Mouse (Mus musculus): Measurements from ENCODE around the gene Mrps24. TPM values are rescaled to one million over a fixed set of nuclear protein-coding genes. Genes with fewer than 3 reads are reported as not detected.

The Mrps24 gene
- polyA plus RNA-seq, 1 experiment from 2014 or later, result 162 TPM

DNA sequence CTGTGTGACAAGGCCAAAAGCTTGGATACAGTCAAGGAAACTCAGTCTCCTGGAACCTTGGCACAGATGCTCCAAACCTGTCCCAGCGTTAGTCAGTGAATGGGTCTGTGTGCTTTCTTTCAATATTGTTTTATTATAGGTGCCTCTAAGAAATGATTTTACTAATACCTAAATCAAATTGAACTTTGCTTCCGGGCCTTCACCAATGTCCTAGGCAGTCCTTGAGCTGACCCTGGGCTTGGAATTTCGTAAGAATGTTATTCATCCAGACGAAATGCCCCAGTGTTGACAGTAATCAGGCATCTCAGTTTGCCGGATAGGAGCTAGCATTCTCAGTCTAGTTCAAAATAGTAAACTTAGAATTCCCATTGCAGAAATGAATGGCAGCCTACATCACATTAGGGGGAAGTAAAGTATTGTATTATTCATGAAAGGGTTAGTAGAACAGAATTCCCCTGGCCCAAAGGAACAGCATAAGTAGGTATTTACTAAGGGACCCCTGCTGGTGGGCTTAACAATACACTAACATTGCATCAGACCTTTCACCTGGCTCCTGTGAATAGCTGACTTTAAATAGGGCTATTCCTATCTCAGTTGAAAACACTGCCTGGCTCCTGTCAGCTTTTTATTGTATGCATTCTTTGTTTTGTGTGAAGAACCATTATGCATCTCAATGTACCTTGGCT lies 13.1 kb downstream of the Mrps24 start:
- Histone ChIP-seq H3K36me3 (peaks cover 20% of the 10 kb centered on the region), H3K4me1 (peaks cover 15% of the 10 kb centered on the region), H3K9ac (no peak overlapping the region), H3K9me3 (replicated peaks) (no peaks in the 10 kb centered on the region), H3K27ac (no peak overlapping the region), H3K27me3 (no peaks in the 10 kb centered on the region), H3K4me3 (no peak overlapping the region), H3K4me2 (replicated peaks) (no peak overlapping the region)
- ATAC-seq (ENCODE audit: low FRiP score), result no peak
- WGBS, result 79% methylated on average over 5 of the region's 5 CpGs

DNA sequence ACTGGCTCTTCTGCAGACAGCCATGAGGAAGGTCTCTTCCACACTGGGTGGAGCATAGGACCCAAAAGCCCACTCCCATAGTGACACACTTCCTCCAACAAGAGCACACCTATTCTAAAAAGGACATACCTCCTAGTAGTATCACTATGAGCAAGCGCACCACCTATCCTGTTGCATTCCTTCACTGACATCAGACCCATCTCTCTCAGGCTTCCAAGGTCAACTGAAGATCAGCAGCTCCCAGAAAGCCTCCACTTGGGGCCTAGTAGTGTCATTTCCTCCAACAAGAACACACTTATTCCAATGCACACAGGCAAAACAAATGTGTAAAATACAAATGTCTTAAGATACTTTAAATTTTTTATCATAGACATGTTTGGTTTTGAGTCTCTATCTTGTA lies 13.7 kb downstream of the Mrps24 start:
- no peak for ATAC-seq (ENCODE audit: low FRiP score)

DNA sequence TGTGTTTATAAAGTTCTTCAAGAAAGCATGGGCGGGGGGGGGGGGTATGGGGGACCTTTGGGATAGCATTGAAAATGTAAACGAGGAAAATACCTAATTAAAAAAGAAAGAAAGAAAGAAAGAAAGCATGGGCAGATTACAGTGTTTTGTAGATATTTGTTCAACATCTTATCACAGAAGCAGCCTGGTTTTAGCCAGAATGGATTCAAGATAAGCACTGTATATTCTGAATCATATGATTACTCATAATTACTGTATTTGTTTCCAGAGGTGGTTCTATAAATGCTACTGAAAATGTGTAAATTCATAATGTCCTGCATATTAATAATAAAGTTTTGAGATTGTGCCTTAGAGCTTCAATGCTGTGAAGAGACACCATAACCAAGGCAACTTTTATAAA lies 14.2 kb downstream of the Mrps24 start:
- no peak for ATAC-seq (ENCODE audit: low FRiP score)

More for the DNA sequence above, 13.7 kb downstream of the Mrps24 start:
- 97% methylated on average over 1 of the region's 1 CpGs for WGBS
- Histone ChIP-seq H3K36me3 (peaks cover 20% of the 10 kb centered on the region), H3K27me3 (no peaks in the 10 kb centered on the region), H3K9me3 (replicated peaks) (no peaks in the 10 kb centered on the region), H3K4me3 (no peak overlapping the region), H3K9ac (no peak overlapping the region), H3K4me2 (replicated peaks) (no peak overlapping the region), H3K4me1 (peaks cover 14% of the 10 kb centered on the region), H3K27ac (no peak overlapping the region)

DNA sequence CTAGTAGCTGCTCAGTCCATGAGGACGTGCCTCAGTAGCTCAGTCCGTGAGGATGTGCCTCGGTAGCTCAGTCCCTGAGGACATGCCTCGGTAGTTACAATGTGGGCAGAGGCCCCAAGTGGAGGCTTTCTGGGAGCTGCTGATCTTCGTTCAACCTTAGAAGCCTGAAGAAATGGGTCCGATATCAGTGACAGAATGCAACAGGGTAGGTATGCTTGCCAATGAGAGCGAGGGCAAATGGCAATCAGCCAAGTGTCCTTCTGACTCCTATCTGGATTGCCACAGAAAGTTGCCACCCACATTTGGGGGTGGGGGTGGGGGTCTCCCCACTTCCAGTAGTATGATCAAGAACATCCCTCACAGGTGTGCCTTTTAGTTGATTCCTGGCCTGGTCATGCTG lies 14.7 kb downstream of the Mrps24 start:
- no peak for ATAC-seq (ENCODE audit: low FRiP score)
- Histone ChIP-seq H3K9ac (no peak overlapping the region), H3K36me3 (peaks cover 20% of the 10 kb centered on the region), H3K27me3 (no peaks in the 10 kb centered on the region), H3K4me2 (replicated peaks) (no peak overlapping the region), H3K4me1 (peaks cover 4% of the 10 kb centered on the region), H3K27ac (no peak overlapping the region), H3K4me3 (no peak overlapping the region), H3K9me3 (replicated peaks) (no peaks in the 10 kb centered on the region)
- 95% methylated on average over 7 of the region's 7 CpGs for WGBS

More for the DNA sequence above, 14.2 kb downstream of the Mrps24 start:
- no peak overlapping the region for H3K4me3 ChIP-seq
- H3K36me3 ChIP-seq, result peaks cover 20% of the 10 kb centered on the region
- H3K27ac ChIP-seq, result no peak overlapping the region
- WGBS, result 73% methylated on average over 2 of the region's 2 CpGs
- peaks cover 8% of the 10 kb centered on the region for H3K4me1 ChIP-seq
- no peaks in the 10 kb centered on the region for H3K27me3 ChIP-seq
- H3K9ac ChIP-seq, result no peak overlapping the region
- no peaks in the 10 kb centered on the region for H3K9me3 ChIP-seq (replicated peaks)
- H3K4me2 ChIP-seq (replicated peaks), result no peak overlapping the region

DNA sequence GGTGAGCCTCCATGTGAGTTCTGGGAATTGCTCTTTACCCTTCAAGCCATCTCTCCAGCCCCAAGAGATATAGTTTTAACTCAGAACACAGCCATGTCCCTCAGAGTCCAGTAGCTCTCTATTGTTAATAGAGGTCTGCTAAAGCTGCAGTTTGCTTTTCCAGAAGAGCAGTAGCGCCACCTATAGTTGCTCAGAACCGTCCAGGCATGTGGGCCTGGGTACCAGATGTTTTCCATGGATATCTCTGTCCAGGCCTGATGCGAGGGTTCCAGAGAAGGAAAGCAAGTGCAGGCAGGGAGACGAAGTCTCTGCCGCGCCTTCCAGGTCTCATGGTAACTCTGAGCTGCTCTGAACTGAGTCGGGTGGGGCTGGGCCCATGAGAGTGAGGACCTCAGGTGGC lies 23.7 kb downstream of the Mrps24 start:
- ATAC-seq (ENCODE audit: low FRiP score), result no peak
- 36% methylated on average over 7 of the region's 7 CpGs for WGBS
- Histone ChIP-seq H3K9me3 (replicated peaks) (0 out of 2 replicates have a peak, but pooled peaks cover 7% of the 10 kb centered on the region), H3K27me3 (no peaks in the 10 kb centered on the region), H3K27ac (no peak overlapping the region), H3K4me1 (no peaks in the 10 kb centered on the region), H3K36me3 (no peaks in the 10 kb centered on the region), H3K4me3 (no peak overlapping the region), H3K9ac (no peak overlapping the region), H3K4me2 (replicated peaks) (no peak overlapping the region)

DNA sequence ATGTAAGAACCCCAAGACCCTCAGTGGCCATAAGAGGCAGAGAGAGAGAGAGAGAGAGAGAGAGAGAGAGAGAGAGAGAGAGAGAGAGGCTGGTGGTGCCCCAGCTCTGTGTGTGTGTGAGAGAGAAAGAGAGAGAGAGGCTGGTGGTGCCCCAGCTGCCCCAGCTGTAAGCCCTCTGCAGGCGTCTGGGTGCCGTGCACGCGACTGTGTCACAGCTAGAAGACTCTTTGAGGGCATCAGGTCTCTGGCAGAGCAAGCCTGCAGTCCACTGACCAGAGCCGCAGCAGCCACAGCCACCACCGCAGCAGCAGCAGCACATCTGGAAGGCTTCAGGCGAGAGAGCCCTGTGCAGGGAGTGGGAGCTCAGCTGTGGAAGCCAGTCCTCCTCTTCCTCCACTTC lies 31.2 kb downstream of the Mrps24 start:
- Histone ChIP-seq H3K4me2 (replicated peaks) (no peak overlapping the region), H3K9ac (no peak overlapping the region), H3K27me3 (no peaks in the 10 kb centered on the region), H3K36me3 (no peaks in the 10 kb centered on the region), H3K4me1 (no peaks in the 10 kb centered on the region), H3K4me3 (no peak overlapping the region), H3K9me3 (replicated peaks) (no peaks in the 10 kb centered on the region), H3K27ac (no peak overlapping the region)
- 33% methylated on average over 7 of the region's 7 CpGs for WGBS
- no peak for ATAC-seq (ENCODE audit: low FRiP score)

DNA sequence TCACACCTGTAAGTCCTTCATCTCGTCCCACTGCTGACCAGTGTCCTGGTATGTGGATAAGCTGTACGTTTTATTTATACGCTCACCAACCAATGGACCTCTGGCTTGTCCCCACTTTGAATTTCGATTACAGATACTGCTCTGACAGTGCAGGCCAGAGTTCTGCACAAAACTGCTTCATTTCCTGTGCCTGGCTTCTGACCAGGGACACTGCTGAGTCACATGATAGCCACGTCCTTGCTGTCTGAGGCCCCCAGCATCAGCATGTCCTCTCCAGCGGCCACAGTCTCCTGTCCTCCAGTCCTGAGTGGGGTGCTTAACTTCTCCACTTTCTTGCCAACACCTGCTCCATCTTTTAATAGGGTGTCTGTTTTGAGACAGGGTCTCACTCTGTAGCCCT lies 32.9 kb downstream of the Mrps24 start:
- Histone ChIP-seq H3K9ac (no peak overlapping the region), H3K9me3 (replicated peaks) (no peaks in the 10 kb centered on the region), H3K4me1 (no peaks in the 10 kb centered on the region), H3K36me3 (no peaks in the 10 kb centered on the region), H3K4me3 (no peak overlapping the region), H3K27me3 (no peaks in the 10 kb centered on the region), H3K4me2 (replicated peaks) (no peak overlapping the region), H3K27ac (no peak overlapping the region)
- 73% methylated on average over 6 of the region's 6 CpGs for WGBS
- ATAC-seq (ENCODE audit: low FRiP score), result no peak

Other genes with a start within 250 kb of the Mrps24 start
- gene Xbp1, start 195.0 kb downstream of the Mrps24 start, polyA plus RNA-seq (2016; fragmentation: Nextera tagmentation; extraction: Ambion mirVana), result 135 and 146 TPM in 2 replicates
- gene Ccdc117, start 173.5 kb downstream of the Mrps24 start, polyA plus RNA-seq (2016; fragmentation: Nextera tagmentation; extraction: Ambion mirVana), result 23.1 and 25.3 TPM in 2 replicates
- gene Ankrd36, start 146.0 kb downstream of the Mrps24 start, polyA plus RNA-seq (2016; fragmentation: Nextera tagmentation; extraction: Ambion mirVana), result 0.15 TPM in 1 of 2 replicates, not detected in the other
- 26.1 and 26.6 TPM in 2 replicates for gene Urgcp, start 46.7 kb upstream of the Mrps24 start, polyA plus RNA-seq (2016; fragmentation: Nextera tagmentation; extraction: Ambion mirVana)
- gene Dbnl, start 72.8 kb upstream of the Mrps24 start, polyA plus RNA-seq (2016; fragmentation: Nextera tagmentation; extraction: Ambion mirVana), result 145 and 153 TPM in 2 replicates
- 6.6 and 13.2 TPM in 2 replicates for gene Pgam2, start 88.1 kb upstream of the Mrps24 start, polyA plus RNA-seq (2016; fragmentation: Nextera tagmentation; extraction: Ambion mirVana)
- 8.5 TPM in 2 replicates for gene Polm, start 122.3 kb upstream of the Mrps24 start, polyA plus RNA-seq (2016; fragmentation: Nextera tagmentation; extraction: Ambion mirVana)
- gene Aebp1, start 146.3 kb upstream of the Mrps24 start, polyA plus RNA-seq (2016; fragmentation: Nextera tagmentation; extraction: Ambion mirVana), result 41.4 and 52.2 TPM in 2 replicates
- 79.6 and 84.1 TPM in 2 replicates for gene Pold2, start 162.6 kb upstream of the Mrps24 start, polyA plus RNA-seq (2016; fragmentation: Nextera tagmentation; extraction: Ambion mirVana)
- gene Myl7, start 183.1 kb upstream of the Mrps24 start, polyA plus RNA-seq (2016; fragmentation: Nextera tagmentation; extraction: Ambion mirVana), result 1.1 and 1.7 TPM in 2 replicates
- gene Gck, start 234.4 kb upstream of the Mrps24 start, polyA plus RNA-seq (2016; fragmentation: Nextera tagmentation; extraction: Ambion mirVana), result 3.6 and 4.0 TPM in 2 replicates
- gene Ykt6, start 240.0 kb upstream of the Mrps24 start, polyA plus RNA-seq (2016; fragmentation: Nextera tagmentation; extraction: Ambion mirVana), result 59.0 and 60.9 TPM in 2 replicates

All from hindbrain, embryonic 12.5 days (tissue).